Mouse (Mus musculus) heart, adult 18-20 months (tissue): ENCODE measurements around the gene Usp2. TPM values are rescaled to one million over a fixed set of nuclear protein-coding genes. Genes with fewer than 3 reads are reported as not detected.

Source experiments
- DNase-seq, 2 experiments: peaks; one replicate each; pipeline ENCODE4 v3.0.0; 2021 to 2022; ENCODE audit warnings: mixed read lengths in 1 of 2
- total RNA-seq, 2 experiments: library from RNA; stranded (reverse); gene quantifications; 2 replicates each; pipeline ENCODE4 v1.2.3; 2021

The Usp2 gene
- total RNA-seq, 2 experiments from 2014 or later, result 89.8 to 95.9 TPM

DNA sequence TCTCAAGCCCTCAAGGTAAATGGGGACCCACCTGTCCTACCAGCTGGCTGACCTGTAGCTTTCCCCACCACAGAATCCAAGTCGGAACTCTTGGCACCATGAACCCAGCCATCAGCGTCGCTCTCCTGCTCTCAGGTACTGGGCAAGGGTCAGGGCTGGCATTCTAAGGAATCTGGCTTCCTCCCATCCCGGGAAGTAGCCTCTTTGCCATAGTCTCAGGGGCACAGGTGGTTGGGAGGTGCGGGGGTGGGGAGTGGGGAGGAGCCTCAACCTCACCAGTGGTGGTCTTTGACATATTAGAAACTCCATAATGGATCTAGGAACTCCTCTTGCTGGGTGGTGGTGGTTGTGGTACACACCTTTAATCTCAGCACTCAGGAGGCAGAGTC is 20.9 kb upstream of the Usp2 start:
- DNase-seq, result no peak

DNA sequence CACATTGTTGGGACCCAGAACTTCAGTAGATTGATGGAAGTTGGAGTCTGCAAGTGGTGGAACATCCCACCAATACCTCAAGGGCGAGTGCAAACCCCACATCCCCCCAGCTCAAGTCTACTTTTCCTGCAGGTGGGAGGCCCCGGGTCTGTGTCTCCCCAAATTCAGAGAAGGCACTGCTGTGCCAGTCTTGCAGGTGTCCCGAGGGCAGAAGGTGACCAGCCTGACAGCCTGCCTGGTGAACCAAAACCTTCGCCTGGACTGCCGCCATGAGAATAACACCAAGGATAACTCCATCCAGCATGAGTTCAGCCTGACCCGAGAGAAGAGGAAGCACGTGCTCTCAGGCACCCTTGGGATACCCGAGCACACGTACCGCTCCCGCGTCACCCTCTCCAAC is 20.4 kb upstream of the Usp2 start:
- DNase-seq, result no peak

DNA sequence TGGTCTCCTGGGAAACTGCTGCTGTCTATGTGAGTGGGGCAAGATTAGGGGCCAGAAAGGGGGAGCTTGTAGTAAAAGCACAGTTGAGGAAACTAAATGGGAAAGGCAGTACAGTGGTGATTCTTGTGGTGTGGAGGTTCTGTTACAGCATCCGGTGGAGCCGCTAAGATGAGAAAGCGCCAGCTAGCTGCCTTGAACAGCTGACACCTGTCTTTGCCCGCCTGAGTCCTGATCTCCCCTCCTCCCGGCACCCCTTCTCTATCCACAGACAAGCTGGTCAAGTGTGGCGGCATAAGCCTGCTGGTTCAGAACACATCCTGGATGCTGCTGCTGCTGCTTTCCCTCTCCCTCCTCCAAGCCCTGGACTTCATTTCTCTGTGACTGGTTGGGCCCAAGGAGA is 19.8 kb upstream of the Usp2 start:
- no peak for DNase-seq

DNA sequence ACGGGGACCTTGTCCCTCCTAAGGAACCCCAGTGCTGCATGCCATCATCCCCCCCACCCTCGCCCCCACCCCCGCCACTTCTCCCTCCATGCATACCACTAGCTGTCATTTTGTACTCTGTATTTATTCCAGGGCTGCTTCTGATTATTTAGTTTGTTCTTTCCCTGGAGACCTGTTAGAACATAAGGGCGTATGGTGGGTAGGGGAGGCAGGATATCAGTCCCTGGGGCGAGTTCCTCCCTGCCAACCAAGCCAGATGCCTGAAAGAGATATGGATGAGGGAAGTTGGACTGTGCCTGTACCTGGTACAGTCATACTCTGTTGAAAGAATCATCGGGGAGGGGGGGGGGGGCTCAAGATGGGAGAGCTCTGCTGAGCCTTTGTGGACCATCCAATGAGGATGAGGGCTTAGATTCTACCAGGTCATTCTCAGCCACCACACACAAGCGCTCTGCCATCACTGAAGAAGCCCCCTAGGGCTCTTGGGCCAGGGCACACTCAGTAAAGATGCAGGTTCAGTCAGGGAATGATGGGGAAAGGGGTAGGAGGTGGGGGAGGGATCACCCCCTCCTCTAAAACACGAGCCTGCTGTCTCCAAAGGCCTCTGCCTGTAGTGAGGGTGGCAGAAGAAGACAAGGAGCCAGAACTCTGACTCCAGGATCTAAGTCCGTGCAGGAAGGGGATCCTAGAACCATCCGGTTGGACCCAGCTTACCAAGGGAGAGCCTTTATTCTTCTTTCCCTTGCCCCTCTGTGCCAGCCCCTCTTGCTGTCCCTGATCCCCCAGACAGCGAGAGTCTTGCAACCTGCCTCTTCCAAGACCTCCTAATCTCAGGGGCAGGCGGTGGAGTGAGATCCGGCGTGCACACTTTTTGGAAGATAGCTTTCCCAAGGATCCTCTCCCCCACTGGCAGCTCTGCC is 19.0 kb upstream of the Usp2 start:
- no peak for DNase-seq

DNA sequence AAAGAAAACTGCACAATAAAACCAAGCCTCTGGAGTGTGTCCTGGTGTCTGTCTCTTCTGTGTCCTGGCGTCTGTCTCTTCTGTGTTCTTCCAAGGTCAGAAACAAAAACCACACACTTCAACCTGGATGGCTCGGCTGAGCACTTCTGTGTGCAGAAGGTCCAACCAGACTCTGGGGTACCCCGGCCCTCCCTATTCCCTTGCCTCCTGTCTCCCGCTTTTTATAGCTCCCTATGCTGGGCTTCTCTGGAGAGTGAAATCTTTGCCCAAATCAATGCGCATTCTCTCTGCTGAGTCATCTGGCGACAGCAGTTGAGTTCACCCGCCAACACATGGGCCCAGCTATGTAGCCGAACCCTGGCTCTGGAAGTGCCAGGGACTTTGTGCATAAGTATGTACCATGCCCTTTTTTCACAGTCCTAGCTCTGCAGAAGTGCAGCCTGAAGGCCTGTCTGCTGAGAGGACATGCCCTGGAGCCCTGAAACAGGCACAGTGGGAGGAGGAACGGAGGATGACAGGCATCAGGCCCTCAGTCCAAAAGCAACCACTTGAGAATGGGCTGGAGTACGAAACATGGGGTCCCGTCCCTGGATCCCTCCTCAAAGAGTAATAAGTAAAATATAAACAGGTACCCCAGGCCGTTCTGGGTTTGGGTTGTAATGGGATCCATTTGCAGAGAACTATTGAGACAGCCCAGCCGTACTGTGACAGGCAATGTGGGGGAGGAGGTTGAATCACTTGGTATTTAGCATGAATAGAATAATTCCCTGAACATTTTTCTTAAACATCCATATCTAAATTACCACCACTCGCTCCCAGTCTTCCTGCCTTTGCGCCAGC is 18.1 kb upstream of the Usp2 start:
- no peak for DNase-seq

DNA sequence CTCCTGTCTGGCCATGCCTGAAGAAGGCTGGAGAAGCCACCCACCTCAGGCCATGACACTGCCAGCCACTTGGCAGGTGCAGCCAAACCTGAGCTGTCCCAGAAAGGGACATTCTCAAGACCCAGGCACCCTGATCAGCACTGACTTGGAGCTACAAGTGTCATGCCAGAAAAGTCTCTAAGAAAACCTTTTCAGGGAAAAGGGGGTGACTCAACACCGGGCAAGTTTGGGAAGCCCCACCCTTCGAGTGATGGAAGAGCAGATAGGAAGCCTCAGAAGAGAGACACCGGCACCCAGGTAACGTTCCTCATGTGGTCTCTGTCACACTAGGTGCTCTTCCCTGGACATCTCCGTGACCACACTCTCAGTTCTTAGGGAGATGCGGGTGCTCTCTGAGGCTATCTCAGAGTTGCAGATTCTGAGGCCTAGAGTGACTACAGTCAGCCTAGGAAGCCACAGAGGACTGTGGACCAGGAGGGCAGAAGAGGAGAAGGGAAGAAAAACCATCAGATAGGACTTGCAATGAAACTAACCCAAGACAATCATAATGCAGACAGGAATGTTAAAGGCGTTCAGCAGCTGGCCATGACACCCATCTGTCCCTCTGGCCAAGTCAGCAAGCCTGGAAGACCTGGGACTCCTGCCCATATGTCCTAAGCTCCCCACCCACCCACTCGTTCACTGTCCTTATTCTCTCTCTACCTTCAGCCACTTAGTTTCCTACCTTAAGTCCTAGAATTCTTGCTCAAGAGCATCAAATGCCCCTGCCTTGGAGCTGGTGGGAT is 17.2 kb upstream of the Usp2 start:
- DNase-seq, result no peak

DNA sequence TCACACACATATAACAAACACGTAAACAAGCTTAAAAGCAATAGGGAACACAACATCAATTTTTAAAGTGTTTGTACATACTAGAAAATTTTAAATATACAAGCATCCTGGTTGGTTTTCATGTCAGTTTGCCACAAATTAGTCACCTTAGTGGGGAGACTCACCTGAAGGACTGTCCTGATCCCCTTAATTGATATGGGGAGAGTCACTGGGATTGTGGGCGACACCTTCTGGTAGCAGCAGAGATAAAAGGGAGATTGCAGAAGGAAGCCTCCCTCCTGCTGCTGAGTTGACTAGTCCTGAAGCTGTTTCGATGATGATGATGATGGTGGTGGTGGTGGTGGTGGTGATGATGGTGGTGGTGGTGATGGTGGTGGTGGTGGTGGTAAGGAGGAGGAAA is 14.0 kb upstream of the Usp2 start:
- no peak for DNase-seq

DNA sequence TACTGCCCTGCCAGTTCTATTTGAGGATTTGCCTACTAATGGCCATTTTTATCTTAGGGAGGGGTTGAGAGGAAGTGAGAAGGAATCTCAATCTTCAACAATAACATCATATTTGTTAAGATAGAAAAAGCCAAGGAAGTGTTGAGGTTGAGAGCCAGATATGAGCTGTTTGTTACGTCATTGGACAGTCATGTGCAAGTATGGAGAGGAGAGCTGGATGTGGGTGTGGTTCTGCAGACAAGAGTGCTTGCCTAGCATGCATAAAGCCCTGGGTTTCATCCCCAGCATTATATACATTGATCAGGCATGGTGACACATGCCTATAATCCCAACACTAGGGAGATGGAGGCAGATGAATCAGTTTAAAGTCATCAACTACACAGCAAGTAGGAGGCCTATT is 12.9 kb upstream of the Usp2 start:
- DNase-seq, result no peak

DNA sequence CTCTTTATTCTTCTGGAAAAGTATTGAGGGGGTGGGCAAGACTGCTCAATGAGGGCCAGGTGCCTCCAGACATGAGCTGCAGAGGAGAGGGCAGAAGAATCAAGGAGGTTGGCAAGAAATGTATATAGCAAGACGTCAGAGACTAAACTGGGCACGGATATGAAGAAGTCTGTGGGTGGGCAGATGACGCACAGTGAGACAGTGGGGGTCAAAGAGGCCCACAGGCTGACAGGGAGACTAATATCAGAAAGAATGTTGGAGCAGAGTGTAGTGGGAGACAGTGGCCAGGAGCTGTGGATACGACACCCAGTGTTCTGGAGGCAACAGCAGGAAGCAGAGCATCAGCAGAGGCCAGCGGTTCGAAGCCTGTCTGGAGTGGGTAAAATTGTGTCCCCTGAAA is 8.2 kb upstream of the Usp2 start:
- DNase-seq, result no peak

DNA sequence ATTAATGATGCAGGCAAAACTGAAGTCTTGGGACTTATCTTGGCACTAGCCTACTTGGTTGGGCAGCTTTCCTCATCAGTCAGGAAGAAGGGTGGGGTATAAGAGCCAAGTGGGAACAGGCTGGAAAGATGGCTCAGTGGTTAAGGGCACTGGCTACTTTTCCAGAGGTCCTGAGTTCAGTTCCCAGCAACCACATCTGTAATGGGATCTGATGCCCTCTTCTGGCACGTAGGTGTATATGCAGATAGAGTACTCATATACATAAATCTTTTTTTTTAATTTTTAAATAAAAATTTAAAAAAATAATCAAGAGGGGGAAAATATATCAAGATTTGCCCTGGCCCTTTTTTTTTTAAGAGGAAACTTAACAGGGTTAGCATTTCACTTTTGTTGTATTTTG is 1.6 kb upstream of the Usp2 start:
- DNase-seq, result no peak

DNA sequence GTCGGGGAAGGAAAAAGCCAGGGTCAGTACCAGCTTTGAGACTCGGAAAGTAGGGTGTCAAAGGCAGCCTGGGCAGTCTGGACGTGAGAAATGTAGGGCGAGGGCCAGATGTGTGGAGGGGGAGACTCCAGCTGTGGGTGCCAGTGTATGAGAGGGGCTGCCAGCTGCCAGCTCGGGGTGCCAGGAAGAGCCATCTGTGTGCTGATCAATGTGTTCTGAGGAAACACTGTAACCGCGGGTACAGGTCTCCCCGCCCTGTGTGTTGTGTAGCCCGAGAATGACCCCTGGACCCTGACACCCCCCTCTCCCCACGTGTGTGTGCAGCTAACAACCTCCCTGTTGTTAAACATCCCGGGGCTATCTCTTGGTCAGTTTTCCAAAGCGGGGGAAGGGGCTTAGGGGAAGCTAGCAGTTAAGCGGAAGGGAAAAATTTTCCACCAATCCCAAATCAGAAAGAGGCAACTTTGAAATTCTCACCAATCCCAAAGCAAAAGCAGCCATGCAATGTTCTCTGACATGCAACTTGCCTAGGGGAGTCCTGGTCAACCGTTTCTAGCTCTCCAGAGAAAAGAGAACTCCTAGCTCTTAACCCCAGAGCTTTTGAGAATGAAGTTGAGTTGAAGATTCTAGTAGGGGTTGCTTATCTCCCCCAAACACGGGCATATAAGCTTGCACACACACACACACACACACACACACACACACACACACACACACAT is 579 bp downstream of the Usp2 start:
- DNase-seq, result no peak

DNA sequence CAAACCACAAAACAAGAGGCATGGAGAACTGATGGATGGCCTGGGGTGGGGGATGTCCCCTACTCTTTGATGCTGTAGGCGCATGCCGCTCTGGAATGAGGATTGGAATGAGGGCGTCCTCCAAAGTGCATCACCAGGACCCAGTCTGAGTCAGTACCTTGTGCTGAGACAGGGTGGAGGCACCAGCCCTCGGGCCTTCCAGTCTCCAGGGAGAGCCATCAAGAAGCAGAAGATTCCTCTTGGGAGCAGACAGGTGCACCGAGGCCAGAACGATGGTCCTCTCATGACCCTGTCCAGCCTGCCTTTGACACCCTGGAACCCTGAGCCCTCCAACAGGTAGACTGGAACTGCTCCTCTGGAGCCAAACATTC is 1.1 kb downstream of the Usp2 start:
- peak in 1 of 2 experiments; percentile 26 for DNase-seq

DNA sequence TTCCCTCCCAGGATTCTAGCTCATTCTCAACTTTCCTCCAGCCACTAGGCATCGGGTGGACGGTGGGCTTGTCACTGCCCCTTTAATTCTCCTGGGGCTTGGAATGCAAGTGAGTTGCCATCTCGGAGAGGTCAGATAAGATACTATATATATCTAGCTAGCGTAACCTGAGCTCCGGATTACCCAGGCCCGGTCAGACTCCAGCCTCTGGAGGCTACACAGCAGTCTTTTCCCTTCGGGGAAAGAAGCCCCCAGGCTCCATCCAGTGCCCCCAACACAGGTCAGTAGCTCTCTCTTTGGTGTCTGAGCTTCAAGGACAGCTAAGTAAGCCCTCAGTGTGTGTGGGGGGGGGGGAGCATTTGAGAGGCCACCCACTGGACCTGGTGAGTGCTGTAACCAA is 2.4 kb downstream of the Usp2 start:
- peak in 1 of 2 experiments; percentile 54 for DNase-seq

DNA sequence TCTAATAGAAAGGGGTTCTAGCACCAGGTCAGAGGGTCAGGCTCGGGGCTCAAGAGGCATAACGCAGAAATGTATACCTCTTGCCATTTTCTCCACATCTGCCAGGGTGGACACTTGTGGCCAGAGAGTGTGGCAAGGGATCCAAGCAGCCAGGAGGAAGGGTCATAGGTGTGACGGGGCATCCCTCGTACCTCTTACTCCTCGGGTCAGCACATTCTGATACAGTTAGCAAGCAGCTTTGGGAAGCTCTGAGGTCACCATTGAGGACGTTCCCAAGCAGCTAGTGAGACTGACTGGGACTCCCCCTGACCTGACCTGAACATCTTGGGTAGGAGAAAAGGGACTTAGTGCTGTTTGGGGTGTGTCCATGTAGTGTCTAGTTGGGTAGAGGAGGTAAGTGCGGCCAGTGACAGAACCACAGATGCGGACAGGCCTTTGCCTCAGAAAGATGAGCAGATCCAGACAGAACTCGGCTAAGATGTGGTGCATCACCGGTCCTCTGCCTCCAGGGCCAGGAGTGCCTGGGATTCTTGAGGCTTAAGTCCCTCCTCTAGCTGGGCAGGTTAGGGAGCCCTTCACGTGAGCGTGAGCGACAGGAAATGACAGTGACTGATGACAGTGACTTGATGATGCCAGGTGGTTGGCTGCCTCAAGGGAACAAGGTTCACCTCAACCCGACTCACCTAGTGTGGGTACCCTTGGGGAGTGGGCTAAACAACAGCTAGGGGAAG is 3.5 kb downstream of the Usp2 start:
- peak in 1 of 2 experiments; percentile 22 for DNase-seq

DNA sequence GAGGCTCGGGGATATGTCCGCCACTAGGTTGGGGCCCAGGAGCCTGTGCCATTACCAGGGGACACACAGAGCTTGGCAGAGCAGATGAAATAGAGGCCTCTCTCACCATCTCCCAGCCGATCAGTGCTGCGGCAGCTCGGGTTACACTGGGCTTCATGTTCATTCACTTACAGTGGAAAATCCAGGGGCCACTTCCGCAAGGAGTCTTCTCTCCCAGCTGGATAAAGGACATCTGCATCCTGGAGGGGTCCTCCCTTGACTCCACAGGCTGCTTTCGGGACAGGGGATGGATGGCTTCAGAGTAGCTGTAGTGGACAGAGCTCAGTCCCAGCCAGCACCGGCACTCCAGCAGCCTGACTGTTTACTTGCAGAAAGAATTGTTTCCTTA is 4.0 kb downstream of the Usp2 start:
- DNase-seq, result peak in 1 of 2 experiments; percentile 38

DNA sequence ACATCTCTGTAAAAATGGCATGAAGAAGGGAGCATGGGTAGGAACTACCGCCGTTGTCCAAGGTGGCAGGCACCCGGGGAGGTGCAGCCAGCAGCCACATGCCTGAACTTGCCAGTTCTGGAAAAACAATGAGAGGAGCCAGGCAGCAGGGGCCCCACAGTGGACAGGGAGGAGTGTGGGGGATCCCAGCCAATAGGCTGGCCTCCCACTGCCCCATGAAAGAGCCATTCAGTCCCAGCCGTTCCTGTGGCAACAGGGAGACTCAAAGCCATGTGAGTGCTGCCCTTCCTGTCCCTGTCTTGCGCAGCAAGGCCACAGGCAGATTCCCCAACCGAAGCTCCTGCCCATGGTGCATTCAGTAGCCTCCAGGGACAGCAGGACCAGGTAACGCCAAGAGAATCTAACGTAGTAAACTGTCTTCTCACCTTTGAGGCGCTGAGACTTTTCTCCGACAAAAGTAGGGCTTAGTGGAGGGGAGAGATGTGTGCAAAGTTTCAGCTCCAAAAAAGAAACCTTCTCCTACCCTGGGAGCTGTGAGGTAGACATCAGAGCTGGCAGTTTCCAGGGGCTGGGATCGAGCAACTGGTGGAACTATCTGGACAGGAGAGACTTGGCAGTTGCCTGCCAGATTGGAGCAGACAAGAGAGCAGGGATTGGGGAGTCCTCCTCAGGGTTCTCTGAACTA is 5.2 kb downstream of the Usp2 start:
- peak; percentile 62 to 70 for DNase-seq

DNA sequence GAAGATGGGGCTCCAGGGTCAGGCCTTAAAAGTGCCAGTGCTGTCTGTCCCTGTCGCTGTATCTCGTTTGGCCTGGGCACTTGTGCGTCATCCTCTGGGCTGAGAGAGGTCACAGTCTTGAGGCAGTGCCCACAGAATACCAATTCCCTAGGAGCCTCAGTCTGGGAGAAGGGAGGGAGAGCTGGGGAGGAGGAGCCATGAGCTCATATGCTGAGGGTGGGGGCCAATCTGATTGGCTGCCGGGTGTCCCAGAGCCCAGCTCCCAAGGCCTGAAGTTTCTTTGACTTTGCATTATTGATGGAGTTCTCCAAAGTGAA is 5.7 kb downstream of the Usp2 start:
- peak in 1 of 2 experiments; percentile 82 for DNase-seq

DNA sequence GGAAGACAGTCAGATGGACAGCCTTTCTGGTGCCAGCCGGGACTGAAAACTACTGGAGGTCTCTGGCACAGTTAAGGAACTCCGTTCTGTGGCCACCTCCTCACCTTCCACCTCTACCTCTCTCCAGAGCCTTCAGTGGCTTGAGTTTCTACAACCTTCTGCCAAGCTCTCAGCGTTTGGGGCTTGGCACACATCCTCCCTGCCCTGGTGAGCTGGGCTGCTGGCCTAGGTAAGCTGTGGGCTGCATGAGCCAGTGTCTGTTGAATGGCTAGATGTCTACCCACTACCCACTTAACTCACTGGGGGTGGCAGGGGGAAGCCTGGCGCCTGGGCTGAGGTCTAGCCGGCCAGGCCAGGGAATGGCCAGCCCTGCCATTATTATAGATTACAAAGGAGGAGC is 6.3 kb downstream of the Usp2 start:
- DNase-seq, result peak in 1 of 2 experiments; percentile 53

DNA sequence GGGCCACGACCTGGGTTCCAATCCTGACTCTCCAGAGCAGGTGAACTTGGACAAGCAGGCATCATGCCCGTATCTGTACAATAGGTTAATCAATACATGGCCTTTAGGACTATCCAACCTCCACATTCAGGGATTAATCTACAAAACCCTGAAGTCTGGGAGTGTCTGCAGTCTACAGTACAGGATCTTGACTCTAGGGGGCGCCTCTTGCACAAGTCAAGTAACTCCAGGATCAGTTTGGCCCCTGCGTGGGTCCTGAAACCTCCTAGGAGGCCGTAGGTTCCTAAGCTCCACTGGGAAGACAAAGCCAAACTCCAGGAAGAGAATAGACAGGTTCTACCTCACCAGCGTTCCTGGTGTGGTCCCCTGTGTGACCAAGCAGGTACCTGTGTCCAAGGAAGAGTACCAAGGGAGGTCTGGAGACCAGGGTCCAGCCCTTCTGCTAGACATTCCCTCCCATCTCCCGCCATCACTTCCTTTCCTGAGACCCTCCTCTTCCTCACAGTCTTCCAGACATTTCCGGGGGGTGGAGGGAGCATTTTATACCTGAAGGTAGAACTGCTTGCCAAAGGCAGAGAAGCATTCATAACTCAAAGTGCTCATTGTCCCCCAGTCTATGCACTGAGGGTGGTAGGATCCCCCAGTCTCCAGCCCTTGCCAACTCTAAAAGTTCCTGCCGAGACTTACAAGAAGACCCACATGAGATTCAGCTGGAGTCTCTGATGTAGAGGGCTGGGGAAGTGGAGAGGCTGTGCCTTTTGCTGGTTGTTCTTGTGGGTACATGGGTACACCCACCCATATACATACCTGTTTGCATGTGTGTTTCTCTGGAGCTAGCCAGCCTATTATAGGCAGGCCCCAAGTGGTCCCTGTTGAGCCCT is 7.8 kb downstream of the Usp2 start:
- DNase-seq, result peak in 1 of 2 experiments; percentile 63
